Mouse (Mus musculus): ENCODE results near the gene Cplx3.

Gene Cplx3

DNA sequence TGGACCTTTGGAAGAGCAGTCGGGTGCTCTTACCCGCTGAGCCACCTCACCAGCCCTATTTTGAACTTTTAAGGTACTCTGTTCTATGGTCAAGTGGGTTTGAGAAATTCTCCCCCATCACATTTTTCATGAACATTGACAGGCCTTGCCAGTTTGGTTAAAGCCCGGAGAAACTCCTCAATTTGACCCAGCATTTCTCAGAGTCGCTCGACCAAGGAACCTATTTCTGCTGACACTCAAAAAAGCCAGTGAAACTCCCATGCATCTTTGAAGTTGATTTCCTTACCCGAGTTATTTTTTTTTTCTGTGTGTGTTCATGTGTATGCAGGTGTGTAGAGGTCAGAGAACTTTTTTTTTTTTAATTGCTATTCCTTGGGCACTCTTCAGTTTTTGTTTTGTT is 41.5 kb downstream of the Cplx3 start:
- Histone ChIP-seq H3K36me3 (ENCODE audit: control insufficient read depth, insufficient read depth, low read length, poor library complexity, severe bottlenecking) (peaks cover 7% of the 10 kb centered on the region), H3K27me3 (ENCODE audit: control insufficient read depth, insufficient read depth, low read length, poor library complexity, severe bottlenecking) (no peaks in the 10 kb centered on the region)
- DNase-seq (ENCODE audit: low read depth, low spot score) = no peak

DNA sequence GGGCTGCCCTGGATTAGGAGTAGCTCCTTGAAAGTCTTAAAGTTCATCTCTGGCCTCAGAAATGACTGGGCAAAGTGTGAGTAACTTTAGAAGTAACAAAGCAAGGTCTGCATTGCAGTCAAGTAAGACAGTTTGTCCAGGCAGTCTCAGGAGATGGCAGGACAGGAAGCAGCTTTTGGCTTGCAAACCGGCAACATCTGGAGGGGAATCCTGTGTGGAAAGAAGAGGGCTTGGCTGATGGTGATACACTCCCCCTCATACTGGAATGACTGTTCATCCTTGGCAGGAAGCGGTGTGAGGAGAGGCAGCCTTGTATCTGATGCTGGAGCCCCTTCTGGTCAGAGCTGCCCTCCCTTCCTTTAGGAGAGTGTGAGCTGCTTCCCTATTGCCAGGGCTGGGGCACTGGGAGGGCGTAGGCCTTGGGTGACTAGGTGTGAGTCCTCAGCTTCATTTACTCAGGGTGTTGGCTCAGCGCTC is 43.1 kb downstream of the Cplx3 start:
- Histone ChIP-seq H3K36me3 (ENCODE audit: control insufficient read depth, insufficient read depth, low read length, poor library complexity, severe bottlenecking) (peaks cover 4% of the 10 kb centered on the region), H3K27me3 (ENCODE audit: control insufficient read depth, insufficient read depth, low read length, poor library complexity, severe bottlenecking) (no peaks in the 10 kb centered on the region)
- DNase-seq (ENCODE audit: low read depth, low spot score) = no peak

DNA sequence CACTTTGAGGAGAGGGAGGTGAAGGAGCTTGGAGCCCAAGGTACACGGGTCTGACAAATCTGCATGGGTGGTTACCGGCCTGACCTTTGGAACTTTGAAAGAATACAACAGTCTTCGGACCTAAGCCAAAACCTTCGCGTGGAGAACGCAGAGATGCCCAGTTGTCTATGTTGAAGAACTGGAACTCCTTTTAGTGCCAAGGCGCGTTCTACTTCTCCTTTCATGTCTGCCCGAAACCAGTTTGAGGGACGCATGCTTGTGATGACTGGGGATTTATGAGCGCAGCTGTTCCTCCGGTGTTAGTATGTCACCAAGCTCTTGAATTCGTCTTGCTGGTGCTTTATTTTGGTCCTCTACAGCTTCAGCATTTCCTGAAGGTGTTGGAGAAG is 44.4 kb downstream of the Cplx3 start:
- Histone ChIP-seq H3K36me3 (ENCODE audit: control insufficient read depth, insufficient read depth, low read length, poor library complexity, severe bottlenecking) (no peaks in the 10 kb centered on the region), H3K27me3 (ENCODE audit: control insufficient read depth, insufficient read depth, low read length, poor library complexity, severe bottlenecking) (no peaks in the 10 kb centered on the region)
- peak; percentile 77 for DNase-seq (ENCODE audit: low read depth, low spot score)

DNA sequence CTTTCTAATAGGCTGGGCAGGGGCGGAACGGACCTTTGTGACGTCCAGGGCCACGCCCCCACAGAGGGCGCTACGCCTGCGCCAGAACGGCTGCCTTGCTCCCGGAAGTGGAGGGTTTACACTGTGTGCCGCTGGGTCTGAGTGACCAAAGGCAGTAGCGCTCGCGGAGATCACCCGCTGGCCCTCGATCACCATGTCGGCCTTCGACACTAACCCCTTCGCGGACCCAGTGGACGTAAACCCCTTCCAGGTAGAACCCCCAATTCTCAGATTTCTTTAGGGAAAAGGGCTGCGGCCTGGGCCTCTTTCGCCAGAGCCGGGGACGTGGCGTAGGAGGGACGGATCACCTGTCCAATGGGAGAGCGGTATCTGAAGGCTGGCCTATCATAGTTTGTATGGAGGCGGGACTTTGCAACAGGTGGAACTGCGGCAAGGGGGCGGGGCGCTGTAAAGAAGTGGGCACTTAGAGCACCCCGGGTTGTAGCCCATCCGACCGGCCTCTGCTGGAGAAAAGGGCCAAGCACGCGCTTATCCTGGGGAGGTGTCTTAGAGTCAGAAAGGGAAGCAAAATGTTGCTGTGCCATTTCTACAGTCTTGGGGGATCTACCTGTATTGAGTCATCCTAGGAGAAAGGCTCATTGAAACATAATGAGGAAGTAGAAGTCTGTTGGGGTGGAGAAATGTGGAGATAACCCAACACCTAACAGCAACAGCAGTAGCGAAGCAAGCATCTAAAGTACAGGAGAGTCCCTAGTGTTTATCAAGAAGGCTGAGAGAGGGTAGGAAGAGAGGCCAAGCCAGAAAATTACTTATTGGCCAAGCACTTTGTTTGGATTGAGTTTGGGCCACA is 45.0 kb downstream of the Cplx3 start, which contains the start of gene Scamp2:
TSS of gene Scamp2 (plus strand) at position 83 of the 850 bp plus-strand sequence.
- Histone ChIP-seq H3K36me3 (ENCODE audit: control insufficient read depth, insufficient read depth, low read length, poor library complexity, severe bottlenecking) (no peaks in the 10 kb centered on the region), H3K27me3 (ENCODE audit: control insufficient read depth, insufficient read depth, low read length, poor library complexity, severe bottlenecking) (no peaks in the 10 kb centered on the region)
- peak; percentile 95 for DNase-seq (ENCODE audit: low read depth, low spot score)

DNA sequence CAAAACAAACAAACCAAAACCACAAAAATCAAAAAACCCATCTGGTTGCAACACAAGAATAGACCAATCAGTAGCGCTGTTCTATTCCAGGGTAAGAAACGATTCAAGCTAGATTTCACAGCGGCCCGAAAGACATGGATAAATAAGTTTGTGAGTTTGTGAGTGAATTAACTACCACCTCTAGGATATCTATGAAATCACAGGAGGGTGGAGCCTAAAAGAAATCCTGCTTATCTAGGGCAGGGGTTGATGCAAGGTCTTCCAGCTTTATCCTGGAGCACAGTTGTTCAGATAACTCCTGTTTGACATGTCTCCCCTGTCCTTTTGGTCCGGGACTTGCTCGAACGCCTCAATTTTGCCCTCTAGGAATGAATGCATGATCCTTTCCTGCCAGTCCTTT is 45.8 kb downstream of the Cplx3 start:
- DNase-seq (ENCODE audit: low read depth, low spot score) = no peak
- no peaks in the 10 kb centered on the region for H3K27me3 ChIP-seq (ENCODE audit: control insufficient read depth, insufficient read depth, low read length, poor library complexity, severe bottlenecking)
- H3K36me3 ChIP-seq (ENCODE audit: control insufficient read depth, insufficient read depth, low read length, poor library complexity, severe bottlenecking) = no peaks in the 10 kb centered on the region

DNA sequence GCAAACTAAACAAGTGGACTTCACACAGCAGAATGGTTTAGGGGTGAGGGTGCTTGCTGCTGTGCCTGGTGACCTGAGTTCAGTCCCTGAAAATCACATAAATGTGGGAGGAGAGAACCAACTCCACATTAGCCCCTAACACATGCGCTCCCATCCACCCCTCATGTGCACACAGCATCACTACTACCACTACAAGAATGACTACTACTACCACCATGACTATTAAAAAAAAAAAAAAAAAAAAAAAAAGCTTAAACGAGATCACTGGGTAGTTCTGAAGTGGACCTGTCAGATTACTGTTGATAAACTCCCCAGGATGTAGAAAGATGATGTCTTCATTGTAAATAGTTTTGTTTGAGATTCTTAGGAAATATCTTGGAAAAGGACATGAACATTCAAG is 46.5 kb downstream of the Cplx3 start:
- Histone ChIP-seq H3K36me3 (ENCODE audit: control insufficient read depth, insufficient read depth, low read length, poor library complexity, severe bottlenecking) (no peaks in the 10 kb centered on the region), H3K27me3 (ENCODE audit: control insufficient read depth, insufficient read depth, low read length, poor library complexity, severe bottlenecking) (no peaks in the 10 kb centered on the region)
- no peak for DNase-seq (ENCODE audit: low read depth, low spot score)

DNA sequence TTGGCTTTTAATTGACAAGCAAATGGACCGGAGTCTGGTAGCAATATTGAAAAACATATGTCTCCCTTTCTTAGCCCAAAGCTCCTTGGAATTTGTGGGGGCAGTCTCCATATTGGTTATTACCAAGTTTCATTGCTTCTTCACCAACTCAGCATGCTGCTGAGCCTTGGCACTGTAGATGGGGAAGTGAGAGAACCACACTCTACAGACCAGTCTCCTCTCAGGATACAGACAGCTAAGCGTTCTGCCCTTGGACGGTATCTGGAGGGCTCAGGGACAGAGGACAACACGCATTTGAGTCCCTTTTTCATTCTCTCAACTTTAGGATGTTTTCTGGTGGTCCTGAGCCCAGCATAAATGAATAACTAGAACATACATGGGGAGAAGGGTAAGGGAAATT is 47.5 kb downstream of the Cplx3 start:
- H3K36me3 ChIP-seq (ENCODE audit: control insufficient read depth, insufficient read depth, low read length, poor library complexity, severe bottlenecking) = no peaks in the 10 kb centered on the region
- DNase-seq (ENCODE audit: low read depth, low spot score) = peak; percentile 27
- H3K27me3 ChIP-seq (ENCODE audit: control insufficient read depth, insufficient read depth, low read length, poor library complexity, severe bottlenecking) = no peaks in the 10 kb centered on the region

DNA sequence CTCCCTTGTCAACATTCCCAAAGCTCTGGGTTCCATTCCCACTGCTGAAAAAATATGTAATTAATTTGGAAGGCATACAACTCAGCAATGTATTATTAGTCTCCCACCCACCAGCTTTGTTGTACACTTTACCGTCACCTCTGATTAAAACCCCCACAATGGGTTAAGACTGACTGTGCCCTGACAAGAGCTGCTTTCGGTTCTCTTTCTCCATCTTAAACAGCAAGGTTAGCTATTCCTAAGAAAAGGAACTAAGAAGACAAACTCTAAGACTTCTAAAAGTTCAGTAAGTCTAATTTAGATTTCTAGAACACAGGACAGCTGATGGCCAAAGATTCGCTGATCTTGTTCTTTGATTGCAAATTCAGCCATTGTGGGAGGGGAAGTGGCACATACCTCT is 48.9 kb downstream of the Cplx3 start:
- DNase-seq (ENCODE audit: low read depth, low spot score) = no peak
- H3K36me3 ChIP-seq (ENCODE audit: control insufficient read depth, insufficient read depth, low read length, poor library complexity, severe bottlenecking) = no peaks in the 10 kb centered on the region
- H3K27me3 ChIP-seq (ENCODE audit: control insufficient read depth, insufficient read depth, low read length, poor library complexity, severe bottlenecking) = no peaks in the 10 kb centered on the region

DNA sequence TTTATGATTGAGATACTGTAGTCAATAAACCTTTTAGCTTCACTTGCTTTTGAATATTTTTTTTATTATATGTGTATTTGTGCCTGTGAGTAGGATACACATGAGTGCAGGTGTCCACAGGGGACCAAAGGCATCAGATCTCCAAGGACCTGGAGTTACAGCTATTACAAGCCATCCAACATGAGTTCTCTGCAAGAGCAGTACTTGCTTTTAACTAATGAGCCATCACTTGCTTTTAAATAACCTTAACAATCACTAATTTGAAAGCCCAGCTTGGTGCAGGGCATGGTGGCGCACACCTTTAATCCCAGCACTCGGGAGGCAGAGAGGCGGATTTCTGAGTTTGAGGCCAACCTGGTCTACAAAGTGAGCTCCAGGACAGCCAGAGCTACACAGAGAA is 51.3 kb downstream of the Cplx3 start:
- H3K36me3 ChIP-seq (ENCODE audit: control insufficient read depth, insufficient read depth, low read length, poor library complexity, severe bottlenecking) = no peaks in the 10 kb centered on the region
- H3K27me3 ChIP-seq (ENCODE audit: control insufficient read depth, insufficient read depth, low read length, poor library complexity, severe bottlenecking) = no peaks in the 10 kb centered on the region
- no peak for DNase-seq (ENCODE audit: low read depth, low spot score)

DNA sequence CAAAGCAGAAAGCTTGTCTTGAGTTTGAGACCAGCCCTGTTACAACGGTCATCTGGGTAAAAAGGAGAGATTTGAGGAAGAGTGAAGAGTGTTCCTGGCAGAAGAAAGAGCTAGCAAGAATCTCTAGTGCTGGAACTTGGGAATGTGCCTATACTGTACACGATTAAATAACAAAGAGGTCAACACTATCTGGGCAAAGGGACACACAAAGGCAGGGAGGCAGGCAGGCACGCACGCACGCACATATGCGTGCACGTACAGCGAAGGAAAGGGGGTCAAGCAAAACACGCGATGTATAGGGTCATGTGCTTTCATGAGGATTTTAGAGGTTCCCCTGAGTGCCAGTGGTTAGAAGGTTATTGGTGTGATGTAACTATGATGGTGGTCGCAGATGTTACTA is 53.0 kb downstream of the Cplx3 start:
- H3K36me3 ChIP-seq (ENCODE audit: control insufficient read depth, insufficient read depth, low read length, poor library complexity, severe bottlenecking) = no peaks in the 10 kb centered on the region; the same call in 1 of the 2 replicates
- no peaks in the 10 kb centered on the region for H3K27me3 ChIP-seq (ENCODE audit: control insufficient read depth, insufficient read depth, low read length, poor library complexity, severe bottlenecking)
- DNase-seq (ENCODE audit: low read depth, low spot score) = no peak

DNA sequence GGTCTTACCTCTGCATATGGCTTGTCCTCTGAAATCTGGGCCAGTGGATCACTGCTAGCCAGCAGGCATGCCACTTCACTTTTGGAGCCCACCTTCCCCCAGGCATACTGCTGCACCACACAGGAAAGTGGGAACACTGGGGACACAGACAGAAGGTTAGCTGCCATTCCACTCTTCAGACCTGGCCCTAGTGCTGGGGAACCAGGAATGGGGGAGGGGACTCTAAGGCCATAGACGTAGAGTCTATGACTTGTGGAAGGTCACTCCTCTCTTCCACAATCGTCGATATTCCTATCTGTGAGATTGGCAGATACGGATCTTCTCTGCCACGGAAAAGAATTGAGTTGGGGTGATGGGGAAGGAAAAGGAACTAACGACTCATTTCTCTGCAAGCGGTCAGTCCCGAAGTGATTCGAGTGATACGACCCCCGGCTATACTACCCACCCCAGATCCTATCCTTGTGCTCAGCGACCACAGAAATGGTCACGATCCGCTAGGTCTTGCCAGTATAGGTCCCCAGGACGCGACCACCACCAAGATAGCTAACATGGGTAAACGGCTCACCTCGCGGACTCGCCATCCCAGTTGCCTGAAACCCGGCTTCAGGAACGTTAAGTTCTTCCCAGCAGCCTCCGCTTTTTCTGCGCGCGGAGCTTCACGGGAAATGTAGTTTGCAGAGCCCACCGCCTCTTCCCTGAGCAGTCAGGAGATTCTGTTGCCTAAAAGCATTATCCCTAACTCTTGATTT is 53.8 kb downstream of the Cplx3 start, which contains the start of gene Mpi:
TSS of gene Mpi (minus strand) at position 625 of the 749 bp plus-strand sequence.
- Histone ChIP-seq H3K36me3 (ENCODE audit: control insufficient read depth, insufficient read depth, low read length, poor library complexity, severe bottlenecking) (no peaks in the 10 kb centered on the region; the same call in 1 of the 2 replicates), H3K27me3 (ENCODE audit: control insufficient read depth, insufficient read depth, low read length, poor library complexity, severe bottlenecking) (no peaks in the 10 kb centered on the region)
- DNase-seq (ENCODE audit: low read depth, low spot score) = peak; percentile 36

DNA sequence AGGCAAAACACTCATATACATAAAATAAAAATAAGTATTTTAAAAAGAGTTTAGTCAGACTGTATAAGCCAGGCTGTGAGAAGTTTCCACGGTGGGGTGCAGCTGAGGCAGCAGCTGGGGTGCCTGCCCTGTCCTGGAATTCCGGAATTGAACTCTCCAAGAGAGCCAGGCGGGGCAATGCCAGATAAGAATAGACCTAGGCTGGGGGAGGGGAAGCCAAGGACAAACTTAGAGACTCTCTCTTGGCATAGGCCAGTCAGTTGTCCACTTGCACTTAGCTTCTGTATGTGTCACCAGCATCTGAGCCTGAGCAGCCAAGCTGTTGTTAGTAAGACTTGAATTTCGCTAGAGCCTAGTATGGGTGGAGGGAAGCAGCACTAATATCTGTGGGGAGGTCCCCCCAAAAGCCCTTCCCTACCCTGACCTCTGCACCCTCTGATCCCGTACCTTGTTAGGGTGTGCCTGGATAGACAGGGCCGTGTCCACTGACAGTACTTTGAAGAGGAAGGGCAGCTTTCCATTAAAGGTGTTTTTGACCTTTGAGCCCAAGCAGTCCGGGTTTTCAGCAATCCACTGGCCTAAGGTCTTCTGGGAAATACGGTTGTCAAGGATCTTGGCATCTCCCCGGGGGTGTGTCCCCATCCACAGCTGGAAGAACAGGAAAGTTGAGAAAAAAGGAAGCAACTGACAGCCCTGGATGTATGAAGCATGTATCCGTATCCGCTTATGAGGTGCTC is 55.8 kb downstream of the Cplx3 start:
- Histone ChIP-seq H3K36me3 (ENCODE audit: control insufficient read depth, insufficient read depth, low read length, poor library complexity, severe bottlenecking) (peaks cover 1% of the 10 kb centered on the region), H3K27me3 (ENCODE audit: control insufficient read depth, insufficient read depth, low read length, poor library complexity, severe bottlenecking) (no peaks in the 10 kb centered on the region)
- DNase-seq (ENCODE audit: low read depth, low spot score) = no peak

Data from splenic B cell, adult 2 months (primary cell).